Mouse (Mus musculus) stomach, postnatal 0 days (tissue): Measurements from ENCODE around the gene Orai1.

Source experiments
- CTCF ChIP-seq: IDR thresholded peaks from 2 replicates; pipeline ENCODE4 v1.5.1; 2016; ENCODE audit warnings: antibody characterized with exemption, low read depth, mild to moderate bottlenecking, moderate library complexity
- EP300 ChIP-seq: optimal IDR thresholded peaks from 2 replicates; pipeline ENCODE3; 2016; ENCODE audit warnings: antibody characterized with exemption

GRCm38 (mm10) chr5:122994303-122994846 lies 20.5 kb upstream of the Orai1 start:
- no peak for TF ChIP-seq CTCF
- no peak for TF ChIP-seq EP300
